Mouse (Mus musculus): ENCODE results near the gene Ccdc86. TPM values are rescaled to one million over a fixed set of nuclear protein-coding genes. Genes with fewer than 3 reads are reported as not detected.

The Ccdc86 gene
- polyA plus RNA-seq, 1 experiment, result 31.3 TPM

- H3K4me3 ChIP-seq (ENCODE audit: insufficient read depth, poor library complexity, severe bottlenecking), result no peak overlapping the region
- no peaks in the 10 kb centered on the region for H3K79me3 ChIP-seq (ENCODE audit: low read depth)
- H3K79me2 ChIP-seq (ENCODE audit: control insufficient read depth, insufficient read depth), result no peaks in the 10 kb centered on the region
- TF ChIP-seq CTCF (IDR thresholded peaks at IDR 0.05; ENCODE audit: control insufficient read depth, insufficient read depth, insufficient read length), result no peak
- TF ChIP-seq USF1 (IDR thresholded peaks at IDR 0.05; ENCODE audit: low read depth), result no peak
- TF ChIP-seq MYOG (IDR thresholded peaks at IDR 0.05; ENCODE audit: control insufficient read depth, extremely low read depth, insufficient read length), result no peak
- TF ChIP-seq MAX (IDR thresholded peaks at IDR 0.05), result no peak
- TF ChIP-seq CEBPB (IDR thresholded peaks at IDR 0.05; ENCODE audit: low read depth), result no peak
- no peak for TF ChIP-seq MYOD1 (IDR thresholded peaks at IDR 0.05; ENCODE audit: control insufficient read depth, insufficient read length, low read depth)
- TF ChIP-seq FOSL1 (IDR thresholded peaks at IDR 0.05; ENCODE audit: insufficient read depth, low read length, poor library complexity, severe bottlenecking), result no peak
- no peaks in the 10 kb centered on the region for H3K36me3 ChIP-seq (ENCODE audit: control insufficient read depth, insufficient read depth)
- no peak overlapping the region for H3ac ChIP-seq (ENCODE audit: control insufficient read depth, insufficient read length, low read depth)
- peaks cover 38% of the 10 kb centered on the region for H3K27me3 ChIP-seq (ENCODE audit: control insufficient read depth, insufficient read depth, insufficient read length)
These were observed 30.6 kb downstream of the Ccdc86 start for GRCm38 (mm10) chr19:10918321-10918991.

DNA sequence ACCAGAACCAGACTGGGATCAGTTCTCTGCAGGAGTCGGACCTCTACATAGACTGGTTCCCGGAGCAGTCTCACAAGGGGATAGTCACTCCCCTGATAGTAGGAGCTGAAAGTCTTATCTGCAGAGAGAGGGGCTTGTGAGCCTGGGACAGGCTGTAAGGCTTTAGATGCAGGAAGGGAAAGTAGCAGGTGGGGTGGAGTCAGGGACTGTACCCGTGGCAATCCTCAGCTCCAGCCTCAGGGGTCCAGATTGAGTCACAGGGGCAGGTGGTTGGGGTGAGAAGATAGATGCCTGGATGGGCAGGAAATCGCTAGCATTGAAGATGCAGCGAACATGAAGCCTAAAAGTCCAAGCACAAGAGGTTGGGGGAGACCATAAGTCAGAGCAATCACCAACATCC lies 32.6 kb downstream of the Ccdc86 start:
- H3K79me3 ChIP-seq (ENCODE audit: low read depth), result no peaks in the 10 kb centered on the region
- no peak overlapping the region for H3ac ChIP-seq (ENCODE audit: control insufficient read depth, insufficient read length, low read depth)
- H3K36me3 ChIP-seq (ENCODE audit: control insufficient read depth, insufficient read depth), result no peaks in the 10 kb centered on the region
- peaks cover 38% of the 10 kb centered on the region for H3K27me3 ChIP-seq (ENCODE audit: control insufficient read depth, insufficient read depth, insufficient read length)
- H3K4me3 ChIP-seq (ENCODE audit: insufficient read depth, poor library complexity, severe bottlenecking), result no peak overlapping the region
- H3K79me2 ChIP-seq (ENCODE audit: control insufficient read depth, insufficient read depth), result no peaks in the 10 kb centered on the region
- no peak for TF ChIP-seq CTCF (IDR thresholded peaks at IDR 0.05; ENCODE audit: control insufficient read depth, insufficient read depth, insufficient read length)
- TF ChIP-seq CEBPB (IDR thresholded peaks at IDR 0.05; ENCODE audit: low read depth), result no peak
- no peak for TF ChIP-seq FOSL1 (IDR thresholded peaks at IDR 0.05; ENCODE audit: insufficient read depth, low read length, poor library complexity, severe bottlenecking)
- no peak for TF ChIP-seq MYOG (IDR thresholded peaks at IDR 0.05; ENCODE audit: control insufficient read depth, extremely low read depth, insufficient read length)
- TF ChIP-seq USF1 (IDR thresholded peaks at IDR 0.05; ENCODE audit: low read depth), result no peak
- TF ChIP-seq MAX (IDR thresholded peaks at IDR 0.05), result no peak
- no peak for TF ChIP-seq MYOD1 (IDR thresholded peaks at IDR 0.05; ENCODE audit: control insufficient read depth, insufficient read length, low read depth)

DNA sequence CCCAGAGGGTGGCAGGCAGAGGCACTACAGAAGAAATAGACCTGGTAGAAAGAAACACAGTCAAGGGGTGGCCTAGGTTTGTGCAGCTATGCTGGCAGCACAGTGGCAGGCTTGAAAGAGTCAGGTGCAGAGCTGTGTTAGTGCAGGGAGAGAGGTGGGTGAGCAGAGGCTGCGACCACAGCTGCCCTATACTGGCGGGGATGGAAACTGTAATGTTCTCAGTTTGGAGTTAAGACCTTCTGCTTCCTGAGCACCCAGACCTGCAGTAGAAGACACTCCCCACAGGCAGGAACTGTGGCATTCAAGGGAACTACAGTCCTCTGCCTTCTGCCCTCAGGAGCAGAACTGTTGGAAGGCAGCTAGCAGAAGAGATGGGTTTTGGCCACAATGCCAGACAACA lies 34.2 kb downstream of the Ccdc86 start:
- Histone ChIP-seq H3K27me3 (ENCODE audit: control insufficient read depth, insufficient read depth, insufficient read length) (peaks cover 38% of the 10 kb centered on the region), H3K36me3 (ENCODE audit: control insufficient read depth, insufficient read depth) (no peaks in the 10 kb centered on the region), H3K4me3 (ENCODE audit: insufficient read depth, poor library complexity, severe bottlenecking) (no peak overlapping the region), H3K79me3 (ENCODE audit: low read depth) (no peaks in the 10 kb centered on the region), H3ac (ENCODE audit: control insufficient read depth, insufficient read length, low read depth) (no peak overlapping the region), H3K79me2 (ENCODE audit: control insufficient read depth, insufficient read depth) (no peaks in the 10 kb centered on the region)
- TF ChIP-seq FOSL1 (IDR thresholded peaks at IDR 0.05; ENCODE audit: insufficient read depth, low read length, poor library complexity, severe bottlenecking) (no peak), CTCF (IDR thresholded peaks at IDR 0.05; ENCODE audit: control insufficient read depth, insufficient read depth, insufficient read length) (no peak), MAX (IDR thresholded peaks at IDR 0.05) (no peak), USF1 (IDR thresholded peaks at IDR 0.05; ENCODE audit: low read depth) (no peak), CEBPB (IDR thresholded peaks at IDR 0.05; ENCODE audit: low read depth) (no peak), MYOG (IDR thresholded peaks at IDR 0.05; ENCODE audit: control insufficient read depth, extremely low read depth, insufficient read length) (no peak), MYOD1 (IDR thresholded peaks at IDR 0.05; ENCODE audit: control insufficient read depth, insufficient read length, low read depth) (no peak)

DNA sequence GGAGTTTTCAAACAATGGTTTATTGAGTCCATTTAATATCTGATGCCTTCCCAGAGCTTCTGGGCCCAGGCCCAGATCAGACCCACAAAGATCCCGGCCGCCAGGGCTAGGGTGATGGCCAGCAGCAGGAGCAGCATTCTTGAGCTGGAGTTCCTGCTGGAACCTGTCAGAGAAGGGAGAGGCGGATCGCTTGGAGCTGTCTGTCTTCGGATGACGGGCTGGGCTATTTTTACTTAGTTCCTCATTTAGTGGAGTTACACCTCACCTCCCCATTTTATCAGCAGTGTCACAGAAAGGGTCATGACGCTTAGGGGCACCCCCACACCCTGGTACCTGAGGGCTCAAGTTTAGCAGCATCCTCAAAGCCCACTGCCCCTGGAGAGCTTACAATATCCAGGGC lies 34.8 kb downstream of the Ccdc86 start:
- Histone ChIP-seq H3K79me2 (ENCODE audit: control insufficient read depth, insufficient read depth) (no peaks in the 10 kb centered on the region), H3K27me3 (ENCODE audit: control insufficient read depth, insufficient read depth, insufficient read length) (peaks cover 38% of the 10 kb centered on the region), H3K79me3 (ENCODE audit: low read depth) (no peaks in the 10 kb centered on the region), H3K36me3 (ENCODE audit: control insufficient read depth, insufficient read depth) (peaks cover 1% of the 10 kb centered on the region), H3ac (ENCODE audit: control insufficient read depth, insufficient read length, low read depth) (no peak overlapping the region), H3K4me3 (ENCODE audit: insufficient read depth, poor library complexity, severe bottlenecking) (no peak overlapping the region)
- TF ChIP-seq MAX (IDR thresholded peaks at IDR 0.05) (no peak), USF1 (IDR thresholded peaks at IDR 0.05; ENCODE audit: low read depth) (no peak), FOSL1 (IDR thresholded peaks at IDR 0.05; ENCODE audit: insufficient read depth, low read length, poor library complexity, severe bottlenecking) (no peak), MYOD1 (IDR thresholded peaks at IDR 0.05; ENCODE audit: control insufficient read depth, insufficient read length, low read depth) (no peak), CTCF (IDR thresholded peaks at IDR 0.05; ENCODE audit: control insufficient read depth, insufficient read depth, insufficient read length) (no peak)

DNA sequence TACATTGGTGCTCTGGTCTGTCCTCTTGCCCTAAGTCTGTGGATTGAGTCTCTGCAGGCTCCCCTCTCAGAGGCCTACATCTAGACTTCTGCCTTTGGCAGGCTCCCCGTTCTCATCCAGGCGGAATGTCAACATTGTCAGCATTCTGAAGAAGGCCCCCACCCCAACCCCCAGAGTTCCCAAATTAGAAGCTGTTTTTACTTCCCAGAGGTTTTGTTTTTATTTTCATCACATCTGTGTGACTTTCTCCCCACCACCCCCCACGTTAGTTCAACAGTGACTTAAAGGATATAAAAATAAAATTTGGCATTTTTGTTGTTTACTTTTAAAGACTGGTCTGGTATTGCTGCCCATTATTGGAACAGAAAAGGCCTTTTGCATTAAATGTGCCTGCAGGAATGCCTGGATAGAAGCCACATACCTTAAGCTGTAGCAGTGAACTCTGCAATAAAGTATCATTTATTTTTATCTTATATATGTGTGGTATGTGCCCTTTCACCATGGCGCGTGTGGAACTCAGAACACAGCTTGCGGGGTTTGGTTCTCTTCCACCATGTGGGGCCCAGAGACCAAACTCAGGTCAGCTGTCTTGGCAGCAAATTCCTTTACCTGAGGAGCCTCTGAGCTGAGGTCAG lies 39.9 kb downstream of the Ccdc86 start:
- TF ChIP-seq CEBPB (IDR thresholded peaks at IDR 0.05; ENCODE audit: low read depth), result no peak
- TF ChIP-seq MYOG (IDR thresholded peaks at IDR 0.05; ENCODE audit: control insufficient read depth, extremely low read depth, insufficient read length), result no peak
- no peak for TF ChIP-seq MAX (IDR thresholded peaks at IDR 0.05)
- no peak for TF ChIP-seq USF1 (IDR thresholded peaks at IDR 0.05; ENCODE audit: low read depth)
- TF ChIP-seq CTCF (IDR thresholded peaks at IDR 0.05; ENCODE audit: control insufficient read depth, insufficient read depth, insufficient read length), result no peak
- TF ChIP-seq MYOD1 (IDR thresholded peaks at IDR 0.05; ENCODE audit: control insufficient read depth, insufficient read length, low read depth), result no peak
- no peak for TF ChIP-seq FOSL1 (IDR thresholded peaks at IDR 0.05; ENCODE audit: insufficient read depth, low read length, poor library complexity, severe bottlenecking)

More for the DNA sequence above, 39.9 kb downstream of the Ccdc86 start:
- no peaks in the 10 kb centered on the region for H3K79me2 ChIP-seq (ENCODE audit: control insufficient read depth, insufficient read depth)
- H3K36me3 ChIP-seq (ENCODE audit: control insufficient read depth, insufficient read depth), result peaks cover 36% of the 10 kb centered on the region
- H3K4me3 ChIP-seq (ENCODE audit: insufficient read depth, poor library complexity, severe bottlenecking), result no peak overlapping the region
- peaks cover under 1% of the 10 kb centered on the region for H3K27me3 ChIP-seq (ENCODE audit: control insufficient read depth, insufficient read depth, insufficient read length)
- no peaks in the 10 kb centered on the region for H3K79me3 ChIP-seq (ENCODE audit: low read depth)
- no peak overlapping the region for H3ac ChIP-seq (ENCODE audit: control insufficient read depth, insufficient read length, low read depth)

Measured in C2C12 (cell line).